In genomic region chr7:42551766-42552165, GRCm38 (mm10) we compare ENCODE assay signal across 28 mouse cellular contexts. TPM values are rescaled to one million over a fixed set of nuclear protein-coding genes. Genes with fewer than 3 reads are reported as not detected.
A peak's percentile ranks its signal among the peaks of the same experiment; 100 is the strongest.
DNase-seq lines count a peak whose midpoint lies in the region; ATAC-seq lines count a peak whose summit lies in the region.
"Had no signal": no experiment of that assay in that cellular context is flagged by ENCODE, and none has a peak within 500 bp of the region (broad histone marks: within the 10 kb centered on the region; RNA-seq: fewer than 3 reads in every experiment).

No protein-coding gene starts in this region.

- H3K4me3 ChIP-seq in hindbrain, embryonic 16.5 days (ENCODE audit: low read length) = no peak overlapping the region
- H3K4me3 ChIP-seq: embryonic facial prominence, embryonic 13.5 days; embryonic facial prominence, embryonic 15.5 days; erythroblast, embryonic 14.5 days; forebrain, embryonic 10.5 days; forebrain, embryonic 12.5 days had no signal

- H3K27ac ChIP-seq in hindbrain, embryonic 16.5 days (ENCODE audit: low read depth, low read length) = no peak overlapping the region
- H3K27ac ChIP-seq: embryonic facial prominence, embryonic 13.5 days; embryonic facial prominence, embryonic 15.5 days; forebrain, embryonic 10.5 days; forebrain, embryonic 12.5 days had no signal

- H3K9me3 ChIP-seq in hindbrain, embryonic 16.5 days (ENCODE audit: control insufficient read depth, low read length) = peaks cover 6% of the 10 kb centered on the region

- no peak overlapping the region for H3K4me2 ChIP-seq in hindbrain, embryonic 16.5 days (ENCODE audit: low read length)
- H3K4me2 ChIP-seq: embryonic facial prominence, embryonic 13.5 days; embryonic facial prominence, embryonic 15.5 days; forebrain, embryonic 12.5 days had no signal

- no peaks in the 10 kb centered on the region for H3K36me3 ChIP-seq in hindbrain, embryonic 16.5 days (ENCODE audit: control insufficient read depth, insufficient read depth, low read length)
- H3K36me3 ChIP-seq: embryonic facial prominence, embryonic 13.5 days; embryonic facial prominence, embryonic 15.5 days; forebrain, embryonic 10.5 days; forebrain, embryonic 12.5 days; G1E had no signal

- DNase-seq in ES-CJ7 (ENCODE audit: low read depth, low spot score) = peak; percentile 88
- peak; percentile 92 for DNase-seq in R1 (ENCODE audit: low read depth, low spot score)
- no peak for DNase-seq in embryo, embryonic 9.5 days (ENCODE audit: extremely low spot score)
- DNase-seq: adrenal gland, adult 8-10 months; adrenal gland, postnatal 14 days; adrenal gland, postnatal 36 days; cerebellum, adult 11-12 months; cerebellum, adult 2 months; cerebellum, adult 9-10 months; cerebellum, postnatal 10 days; cerebellum, postnatal 25 days had no signal

- no peaks in the 10 kb centered on the region for H3K27me3 ChIP-seq in hindbrain, embryonic 16.5 days (replicated peaks; ENCODE audit: control insufficient read depth, insufficient read depth, low read length)
- H3K27me3 ChIP-seq: embryonic facial prominence, embryonic 13.5 days; embryonic facial prominence, embryonic 15.5 days; forebrain, embryonic 12.5 days; Patski had no signal

- ATAC-seq in megakaryocyte-erythroid progenitor cell, adult 5-6 weeks (replicated peaks; ENCODE audit: low FRiP score, low TSS enrichment, poor library complexity, severe bottlenecking) = no peak
- no peak for ATAC-seq in hindbrain, embryonic 16.5 days
- ATAC-seq: activated CD4-positive, CD25-positive, alpha-beta regulatory T cell, adult 4 months; forebrain, embryonic 14.5 days; forebrain, embryonic 16.5 days; Patski had no signal

- no peaks in the 10 kb centered on the region for H3K4me1 ChIP-seq in hindbrain, embryonic 16.5 days (ENCODE audit: control insufficient read depth, insufficient read depth, low read depth, low read length)
- H3K4me1 ChIP-seq: embryonic facial prominence, embryonic 13.5 days; embryonic facial prominence, embryonic 15.5 days; forebrain, embryonic 10.5 days; forebrain, embryonic 12.5 days had no signal

- H3K9ac ChIP-seq in hindbrain, embryonic 16.5 days (ENCODE audit: low read depth, low read length) = no peak overlapping the region
- H3K9ac ChIP-seq: embryonic facial prominence, embryonic 13.5 days; embryonic facial prominence, embryonic 15.5 days; forebrain, embryonic 12.5 days had no signal

- WGBS in hindbrain, embryonic 16.5 days = 69% methylated on average over 3 of the region's 3 CpGs

RNA-seq across cellular contexts. Expression of gene Gm21028, which starts 26.6 kb away (rescaled TPM):
- not detected in 2 replicates for total RNA-seq in megakaryocyte-erythroid progenitor cell, adult 5-6 weeks (2014; fragmentation: Nextera tagmentation)
- total RNA-seq in megakaryocyte-erythroid progenitor cell, adult 5-6 weeks (2017) = not detected in 2 replicates
- polyA plus RNA-seq in hindbrain, embryonic 16.5 days (2015; fragmentation: Nextera tagmentation; extraction: Ambion mirVana) = not detected in 2 replicates
- total RNA-seq: adrenal gland, adult 18-20 months; adrenal gland, adult 8-10 months; adrenal gland, postnatal 14 days; adrenal gland, postnatal 36 days; G1E had no signal
- polyA plus RNA-seq: activated CD4-positive, CD25-positive, alpha-beta regulatory T cell, adult 4 months; C2C12; cerebellum, adult 2 months; cortical plate, adult 2 months; embryonic facial prominence, embryonic 11.5 days; embryonic facial prominence, embryonic 13.5 days; embryonic facial prominence, embryonic 15.5 days; erythroblast, embryonic 14.5 days; forebrain, embryonic 10.5 days; forebrain, embryonic 12.5 days; forebrain, embryonic 14.5 days; forebrain, embryonic 16.5 days; frontal cortex, adult 2 months; G1E; Patski had no signal

RNA-seq across cellular contexts. Expression of gene Zfp977, which starts 40.6 kb away (rescaled TPM):
- total RNA-seq in megakaryocyte-erythroid progenitor cell, adult 5-6 weeks (2014; fragmentation: Nextera tagmentation) = 1.8 and 3.2 TPM in 2 replicates
- total RNA-seq in megakaryocyte-erythroid progenitor cell, adult 5-6 weeks (2017) = 2.1 TPM in 1 of 2 replicates, not detected in the other
- polyA plus RNA-seq in hindbrain, embryonic 16.5 days (2015; fragmentation: Nextera tagmentation; extraction: Ambion mirVana) = 1.7 and 1.9 TPM in 2 replicates
- polyA plus RNA-seq: activated CD4-positive, CD25-positive, alpha-beta regulatory T cell, adult 4 months; erythroblast, embryonic 14.5 days; G1E had no signal

RNA-seq across cellular contexts. Expression of gene Zfp141, which starts 46.2 kb away (rescaled TPM):
- total RNA-seq in megakaryocyte-erythroid progenitor cell, adult 5-6 weeks (2014; fragmentation: Nextera tagmentation) = 24.2 and 26.2 TPM in 2 replicates
- total RNA-seq in megakaryocyte-erythroid progenitor cell, adult 5-6 weeks (2017) = 37.6 and 38.8 TPM in 2 replicates
- 8.5 and 13.2 TPM in 2 replicates for polyA plus RNA-seq in hindbrain, embryonic 16.5 days (2015; fragmentation: Nextera tagmentation; extraction: Ambion mirVana)
